Mouse (Mus musculus) stomach, embryonic 16.5 days (tissue): ENCODE measurements around the gene Gapvd1. TPM values are rescaled to one million over a fixed set of nuclear protein-coding genes. Genes with fewer than 3 reads are reported as not detected.
A peak's percentile ranks its signal among the peaks of the same experiment; 100 is the strongest.

Source experiments
- ATAC-seq: fragments of 200-750 bp; cut with Nextera tagmentation; 2 replicates; pipeline ENCODE4 v1.8.0; 2017; ENCODE audit warnings: moderate number of reproducible peaks, moderate TSS enrichment; ENCODE audit not compliant: insufficient read depth, low FRiP score
- H3K27ac ChIP-seq: fragments of 300-500 bp; sonication (generic); 2 replicates; pipeline ENCODE4 v1.5.1; 2014; ENCODE audit warnings: low read length
- H3K27me3 ChIP-seq: fragments of 300-500 bp; sonication (generic); 2 replicates; pipeline ENCODE4 v1.6.1; 2014; ENCODE audit warnings: low read length, control low read depth, mixed read lengths; ENCODE audit not compliant: control insufficient read depth, insufficient read depth
- H3K36me3 ChIP-seq: fragments of 300-500 bp; sonication (generic); 2 replicates; pipeline ENCODE4 v1.6.1; 2014; ENCODE audit warnings: low read length; ENCODE audit not compliant: control insufficient read depth, insufficient read depth
- H3K4me1 ChIP-seq: fragments of 300-500 bp; sonication (generic); 2 replicates; pipeline ENCODE4 v1.6.1; 2014; ENCODE audit warnings: low read length, control low read depth, mixed read lengths; ENCODE audit not compliant: control insufficient read depth, insufficient read depth
- H3K4me2 ChIP-seq: fragments of 300-500 bp; sonication (generic); 2 replicates; pipeline ENCODE4 v1.6.1; 2014; ENCODE audit warnings: low read depth, low read length, mixed read lengths
- H3K4me3 ChIP-seq: fragments of 300-500 bp; sonication (generic); replicated peaks from 2 replicates; pipeline ENCODE4 v1.5.1; 2014; ENCODE audit warnings: mild to moderate bottlenecking, low read length
- H3K9ac ChIP-seq: fragments of 300-500 bp; sonication (generic); 2 replicates; pipeline ENCODE4 v1.6.1; 2014; ENCODE audit warnings: low read length
- H3K9me3 ChIP-seq: fragments of 300-500 bp; sonication (generic); replicated peaks from 2 replicates; pipeline ENCODE4 v1.6.1; 2016; ENCODE audit warnings: low read length, control low read depth; ENCODE audit not compliant: control insufficient read depth
- WGBS: fragments of 180-500 bp; shearing (Covaris S2); extraction: QIAGEN DNeasy Blood & Tissue Kit; methylation state at CpG from one replicate; pipeline ENCODE4 v1.1.7; 2014; 5-methylcytosine and 5-hydroxymethylcytosine counted together
- polyA plus RNA-seq: library from polyadenylated mRNA; unstranded; fragments of >200 nt; fragmentation: Nextera tagmentation; extraction: Ambion mirVana; gene quantifications from 2 replicates; pipeline ENCODE4 v1.2.1, GENCODE M21; 2015

Gene Gapvd1
- polyA plus RNA-seq, 1 experiment from 2014 or later: 81.4 TPM

DNA sequence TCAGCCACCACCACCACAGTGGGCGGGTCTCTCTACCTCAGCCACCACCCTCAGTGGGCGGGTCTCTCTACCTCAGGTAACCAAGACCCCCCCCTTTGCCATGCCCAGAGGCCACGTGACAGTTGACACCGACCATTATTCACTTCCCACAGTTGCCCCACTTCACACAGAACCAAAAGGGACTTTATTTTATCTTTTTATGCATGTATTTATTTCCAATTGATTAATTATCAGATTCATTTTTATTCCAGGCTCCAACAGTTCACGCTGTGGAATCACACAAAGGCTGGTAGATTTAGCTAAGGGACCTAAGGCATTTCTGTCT, 108.5 kb downstream of the Gapvd1 start:
- no peaks in the 10 kb centered on the region for H3K36me3 ChIP-seq
- H3K4me3 ChIP-seq: peak overlapping the region; percentile 57
- H3K4me2 ChIP-seq: peak overlapping the region; percentile 79
- no peaks in the 10 kb centered on the region for H3K9me3 ChIP-seq
- H3K27ac ChIP-seq: no peak overlapping the region
- H3K27me3 ChIP-seq: no peaks in the 10 kb centered on the region
- H3K9ac ChIP-seq: no peak overlapping the region
- peaks cover 11% of the 10 kb centered on the region for H3K4me1 ChIP-seq
- ATAC-seq: no peak
- WGBS: 7% methylated on average over 5 of the region's 5 CpGs

DNA sequence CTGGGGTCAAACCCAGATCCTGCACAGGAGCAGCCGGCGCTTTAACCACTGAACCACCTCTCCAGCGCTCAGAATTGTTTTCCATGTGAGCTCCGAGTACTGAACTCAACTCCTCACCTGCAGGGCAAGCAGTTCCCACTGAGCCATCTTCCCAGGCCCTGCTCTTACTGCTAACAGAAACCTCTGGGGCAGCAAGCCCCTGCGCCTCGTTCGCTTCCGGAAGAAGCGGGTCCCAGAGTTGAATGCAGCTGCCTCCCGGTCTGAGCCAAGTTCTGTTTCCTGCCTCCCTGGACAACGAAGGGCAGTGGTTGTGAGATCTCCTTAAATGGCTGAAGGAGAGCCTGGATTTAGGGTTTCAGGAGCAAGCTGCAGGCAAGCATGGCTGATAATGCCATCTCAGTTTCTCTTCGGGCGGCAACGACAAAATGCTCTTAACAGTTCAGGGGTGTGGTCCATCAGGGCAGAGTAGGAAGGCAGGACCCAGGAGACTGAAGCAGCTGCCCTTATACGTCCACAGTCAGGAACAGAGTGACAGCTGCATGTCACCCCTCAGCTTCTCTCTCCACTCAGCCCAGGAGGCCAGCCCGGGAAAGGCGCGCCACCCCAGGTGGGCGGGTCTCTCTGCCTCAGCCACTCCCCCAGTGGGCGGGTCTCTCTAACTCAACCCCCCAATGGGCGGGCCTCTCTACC, 109.0 kb downstream of the Gapvd1 start:
- H3K9ac ChIP-seq: peak overlapping the region; percentile 70
- no peaks in the 10 kb centered on the region for H3K9me3 ChIP-seq
- H3K4me2 ChIP-seq: peak overlapping the region; percentile 79
- peaks cover 11% of the 10 kb centered on the region for H3K4me1 ChIP-seq
- no peaks in the 10 kb centered on the region for H3K36me3 ChIP-seq
- H3K4me3 ChIP-seq: peak overlapping the region; percentile 57
- 8% methylated on average over 21 of the region's 21 CpGs for WGBS
- H3K27ac ChIP-seq: peak overlapping the region; percentile 34; the same call in 1 of the 2 replicates
- no peaks in the 10 kb centered on the region for H3K27me3 ChIP-seq
- peak; percentile 91 for ATAC-seq

DNA sequence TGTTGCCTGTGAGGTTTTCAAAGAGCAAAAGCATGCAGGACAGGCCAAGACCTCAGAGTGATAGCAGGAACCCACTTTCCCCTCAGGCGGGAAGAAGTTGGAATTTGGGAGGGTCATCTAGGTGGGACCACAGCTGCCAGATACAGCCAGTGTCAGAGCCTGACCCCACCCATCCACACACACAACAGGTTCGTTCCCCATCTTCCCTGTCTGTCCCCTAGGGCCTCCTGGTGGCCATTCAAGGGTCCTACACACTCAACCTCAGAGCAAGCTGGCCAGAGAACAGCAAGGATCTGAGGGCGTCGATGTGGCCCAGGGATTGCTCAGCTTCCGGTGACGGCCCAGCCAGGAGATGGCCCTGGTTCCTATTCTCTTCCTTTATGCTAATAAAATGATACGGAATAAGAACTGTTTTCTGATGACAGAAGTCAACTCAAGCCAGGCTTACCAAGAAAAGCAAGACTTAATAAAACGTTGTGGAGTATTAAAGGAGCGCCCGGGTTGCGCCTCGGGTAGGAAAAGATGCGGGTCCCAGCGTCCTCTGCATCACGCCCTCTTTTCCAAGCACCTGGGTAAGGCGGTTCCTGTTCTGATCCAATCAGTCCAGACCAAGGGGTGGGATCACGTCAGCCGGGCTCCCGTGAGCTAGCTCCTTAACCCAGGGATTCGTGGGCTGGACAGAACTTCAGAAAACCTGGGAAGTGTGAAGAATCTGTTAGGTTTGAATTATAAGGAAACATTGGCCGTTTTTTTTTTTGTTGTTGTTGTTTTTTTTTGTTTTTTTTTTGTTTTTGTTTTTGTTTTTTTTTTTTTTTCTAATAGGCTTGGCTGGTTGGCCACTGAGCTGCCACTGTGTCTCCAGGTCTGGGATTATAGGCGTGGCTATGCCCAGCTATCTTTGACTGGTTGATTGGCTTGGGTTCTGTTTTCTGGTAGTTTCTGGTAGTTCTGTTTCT, 110.2 kb downstream of the Gapvd1 start:
- Histone ChIP-seq H3K36me3 (no peaks in the 10 kb centered on the region), H3K4me1 (peaks cover 11% of the 10 kb centered on the region), H3K4me3 (no peak overlapping the region), H3K9me3 (no peaks in the 10 kb centered on the region), H3K4me2 (no peak overlapping the region), H3K27ac (no peak overlapping the region), H3K9ac (no peak overlapping the region), H3K27me3 (no peaks in the 10 kb centered on the region)
- 41% methylated on average over 22 of the region's 22 CpGs for WGBS
- no peak for ATAC-seq

DNA sequence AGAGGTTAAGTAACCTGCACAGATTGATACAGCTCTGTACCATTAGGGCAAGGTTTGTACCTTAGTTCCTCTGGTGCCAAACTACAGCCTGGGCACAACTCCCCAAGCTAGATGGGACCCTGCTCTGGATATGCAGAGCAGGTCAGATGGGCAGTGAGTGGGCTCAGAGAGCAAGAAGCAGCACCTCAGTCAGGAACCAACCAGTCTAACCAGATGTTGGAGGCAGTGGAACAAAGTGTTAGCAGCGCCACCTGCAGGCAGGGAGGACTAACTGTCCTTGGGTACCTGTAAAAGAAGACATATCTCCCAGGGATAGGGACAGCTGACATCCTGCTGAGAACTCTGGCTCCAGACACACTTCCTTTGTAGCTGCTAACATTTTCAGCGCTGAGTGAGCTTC, 112.7 kb downstream of the Gapvd1 start:
- H3K27ac ChIP-seq: no peak overlapping the region
- no peak for ATAC-seq
- WGBS: 43% methylated on average over 2 of the region's 2 CpGs

DNA sequence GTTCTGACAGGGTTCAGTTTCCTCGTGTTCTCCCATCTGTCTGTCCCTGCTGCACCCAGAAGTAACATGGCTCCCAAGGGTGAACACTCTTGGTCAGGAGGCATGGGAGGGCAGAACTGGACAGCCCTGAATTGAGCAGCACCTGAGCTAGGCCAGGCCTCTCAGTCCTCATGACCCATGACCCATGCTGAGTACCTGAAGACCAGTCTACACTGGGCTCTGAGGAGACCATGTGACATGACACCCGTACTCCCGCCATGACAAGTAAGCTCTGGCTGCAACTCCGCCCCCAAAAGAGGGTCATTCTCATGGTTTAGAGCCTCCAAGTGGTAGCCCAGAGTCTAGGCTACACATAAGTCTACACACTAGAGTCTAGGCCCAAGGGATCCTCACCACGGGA, 115.3 kb downstream of the Gapvd1 start:
- no peaks in the 10 kb centered on the region for H3K36me3 ChIP-seq
- H3K27ac ChIP-seq: no peak overlapping the region
- H3K9ac ChIP-seq: no peak overlapping the region
- H3K27me3 ChIP-seq: no peaks in the 10 kb centered on the region
- peak overlapping the region; percentile 97 for H3K4me2 ChIP-seq
- H3K9me3 ChIP-seq: no peaks in the 10 kb centered on the region
- WGBS: 63% methylated on average over 5 of the region's 5 CpGs
- no peak; the same call in 1 of the 2 replicates for ATAC-seq
- H3K4me3 ChIP-seq: no peak overlapping the region
- H3K4me1 ChIP-seq: 0 out of 2 replicates have a peak, but pooled peaks cover 3% of the 10 kb centered on the region

More for the DNA sequence above, 112.7 kb downstream of the Gapvd1 start:
- Histone ChIP-seq H3K36me3 (no peaks in the 10 kb centered on the region), H3K4me1 (peaks cover 13% of the 10 kb centered on the region), H3K9me3 (no peaks in the 10 kb centered on the region), H3K4me3 (no peak overlapping the region), H3K9ac (no peak overlapping the region), H3K27me3 (no peaks in the 10 kb centered on the region), H3K4me2 (no peak overlapping the region)

DNA sequence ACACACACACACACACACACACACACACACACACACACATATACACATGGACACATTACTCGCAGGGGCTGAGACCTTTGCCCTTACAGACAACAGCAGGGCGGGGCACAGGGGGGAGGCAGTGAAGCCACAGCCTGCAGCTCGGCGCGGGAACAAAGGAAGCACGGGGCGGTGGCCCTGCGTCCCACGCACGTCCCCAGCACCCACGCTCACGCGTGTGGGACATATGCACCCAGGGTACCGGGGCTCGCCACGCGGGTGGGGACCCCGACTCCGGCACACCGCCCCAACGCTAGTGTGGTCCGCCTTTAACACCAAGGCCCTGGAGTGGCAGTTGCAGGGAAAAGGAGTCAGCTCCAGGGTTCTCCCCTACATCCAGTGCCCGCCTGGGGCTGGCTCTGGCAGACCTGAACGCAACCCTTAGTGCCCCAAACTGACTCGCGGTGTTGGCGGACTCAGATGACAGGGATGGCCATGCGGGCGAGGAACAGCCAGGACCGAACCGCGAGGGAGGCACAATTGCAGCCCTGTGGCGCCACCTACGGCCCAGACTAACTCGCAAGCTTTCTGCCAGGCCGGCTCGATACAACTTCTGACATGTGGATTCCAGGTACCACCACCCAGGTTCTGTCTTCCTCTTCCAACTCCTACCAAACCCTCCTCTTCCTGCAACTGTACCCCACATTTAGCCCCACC, 115.9 kb downstream of the Gapvd1 start:
- no peaks in the 10 kb centered on the region for H3K27me3 ChIP-seq
- peak overlapping the region; percentile 97 for H3K4me2 ChIP-seq
- H3K9me3 ChIP-seq: no peaks in the 10 kb centered on the region
- no peaks in the 10 kb centered on the region for H3K36me3 ChIP-seq
- no peak overlapping the region for H3K27ac ChIP-seq
- H3K9ac ChIP-seq: peak overlapping the region; percentile 78
- H3K4me3 ChIP-seq: peak overlapping the region; percentile 46
- ATAC-seq: peak; percentile 51
- 20% methylated on average over 37 of the region's 37 CpGs for WGBS
- H3K4me1 ChIP-seq: 0 out of 2 replicates have a peak, but pooled peaks cover 3% of the 10 kb centered on the region

DNA sequence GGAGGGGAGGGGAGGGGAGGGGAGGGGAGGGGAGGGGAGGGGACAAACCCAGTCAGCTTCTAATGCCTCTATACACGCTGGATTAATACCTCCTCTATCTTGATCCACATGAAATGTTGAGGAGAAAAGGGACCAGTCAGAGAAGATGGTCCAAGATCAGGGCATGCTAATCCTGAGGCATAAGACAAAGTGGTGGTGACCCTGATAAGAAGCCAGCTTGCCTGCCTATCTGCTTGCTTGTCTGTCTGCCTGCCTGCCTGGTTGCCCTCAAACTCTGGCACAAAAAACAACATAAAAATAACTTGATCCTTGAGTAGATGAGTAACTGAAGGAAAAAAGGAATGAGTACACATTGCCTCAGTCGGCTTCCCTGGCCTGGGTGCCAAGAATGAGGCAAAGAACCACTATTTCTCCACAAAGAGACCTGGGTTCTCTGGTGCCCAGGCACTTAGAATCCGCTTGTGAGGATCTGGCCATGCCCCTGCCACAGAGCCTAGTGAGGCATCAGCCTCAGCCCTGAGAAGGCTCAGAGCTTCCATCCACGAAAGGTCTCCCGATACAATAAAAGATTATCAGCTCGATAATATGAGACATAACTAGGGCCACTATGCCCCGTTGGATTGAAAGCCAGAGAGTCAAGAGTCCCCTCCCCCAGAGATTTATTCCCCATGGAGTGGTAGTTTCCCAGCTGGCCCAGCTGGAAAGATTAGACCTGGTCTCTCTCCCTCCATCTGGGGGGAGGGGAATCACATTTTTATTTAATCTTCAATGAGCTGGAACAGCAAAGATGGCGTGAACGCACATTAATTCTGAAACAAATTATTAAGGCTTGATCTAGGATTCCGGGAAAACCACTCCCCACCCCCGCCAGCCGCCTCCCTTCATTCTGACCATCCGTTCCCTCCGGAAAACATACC, 119.5 kb downstream of the Gapvd1 start:
- ATAC-seq: no peak
- Histone ChIP-seq H3K27ac (no peak overlapping the region), H3K9me3 (no peaks in the 10 kb centered on the region), H3K4me2 (no peak overlapping the region), H3K4me3 (no peak overlapping the region), H3K36me3 (no peaks in the 10 kb centered on the region), H3K27me3 (no peaks in the 10 kb centered on the region), H3K4me1 (0 out of 2 replicates have a peak, but pooled peaks cover 3% of the 10 kb centered on the region), H3K9ac (no peak overlapping the region)
- 77% methylated on average over 14 of the region's 14 CpGs for WGBS

DNA sequence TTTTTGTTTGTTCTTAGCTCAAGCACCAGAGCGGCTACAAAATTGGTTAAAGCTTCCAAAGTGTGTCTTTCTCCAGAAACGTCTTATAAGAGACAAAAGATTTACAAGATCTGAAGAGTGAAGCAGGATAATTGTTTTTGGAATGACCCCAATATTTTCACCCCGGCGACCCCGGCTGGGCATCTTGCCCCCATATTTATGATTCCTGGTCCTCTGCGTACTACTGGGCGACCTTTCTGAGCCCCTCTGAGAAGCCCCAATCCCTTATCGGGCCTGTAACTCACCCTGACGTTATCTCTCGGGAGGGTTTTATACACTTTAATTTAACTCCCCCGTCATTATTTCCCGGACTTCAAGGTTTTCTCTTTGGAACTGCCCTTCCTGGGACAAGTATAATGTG, 123.0 kb downstream of the Gapvd1 start:
- Histone ChIP-seq H3K27me3 (no peaks in the 10 kb centered on the region), H3K9ac (no peak overlapping the region), H3K9me3 (no peaks in the 10 kb centered on the region), H3K4me1 (peaks cover 19% of the 10 kb centered on the region), H3K36me3 (no peaks in the 10 kb centered on the region), H3K4me3 (no peak overlapping the region), H3K27ac (no peak overlapping the region), H3K4me2 (no peak overlapping the region)
- 64% methylated on average over 12 of the region's 12 CpGs for WGBS
- no peak for ATAC-seq
